In genomic region chr4:126321854-126322511, GRCm38 (mm10) we compare ENCODE assay signal across 8 mouse cellular contexts. TPM values are rescaled to one million over a fixed set of nuclear protein-coding genes. Genes with fewer than 3 reads are reported as not detected.
DNase-seq lines count a peak whose midpoint lies in the region; ATAC-seq and TF ChIP-seq lines count a peak whose summit lies in the region.

No protein-coding gene starts in this region.

- peak overlapping the region; percentile 85 for H3K4me2 ChIP-seq in kidney, embryonic 15.5 days
- peak overlapping the region; percentile 94 for H3K4me2 ChIP-seq in hindbrain, embryonic 13.5 days
- H3K4me2 ChIP-seq in midbrain, embryonic 13.5 days (replicated peaks), result peak overlapping the region; percentile 69

- H3K36me3 ChIP-seq in kidney, embryonic 15.5 days, result peaks cover 24% of the 10 kb centered on the region
- H3K36me3 ChIP-seq in hindbrain, embryonic 13.5 days, result peaks cover 27% of the 10 kb centered on the region
- H3K36me3 ChIP-seq in midbrain, embryonic 13.5 days, result peaks cover 18% of the 10 kb centered on the region

- no peak for TF ChIP-seq CTCF in cortical plate, adult 2 months (IDR thresholded peaks at IDR 0.05; ENCODE audit: extremely low read depth, insufficient read depth, low read length)

- H3K4me3 ChIP-seq in kidney, embryonic 15.5 days (replicated peaks), result peak overlapping the region; percentile 92
- H3K4me3 ChIP-seq in cortical plate, adult 2 months (ENCODE audit: insufficient read depth, low read length), result peak overlapping the region; percentile 48; the same call in 1 of the 2 replicates
- H3K4me3 ChIP-seq in hindbrain, embryonic 13.5 days, result peak overlapping the region; percentile 80
- peak overlapping the region; percentile 81 for H3K4me3 ChIP-seq in midbrain, embryonic 13.5 days (replicated peaks)

- H3K4me1 ChIP-seq in kidney, embryonic 15.5 days, result peaks cover 30% of the 10 kb centered on the region
- no peaks in the 10 kb centered on the region; the same call in 1 of the 2 replicates for H3K4me1 ChIP-seq in cortical plate, adult 2 months (ENCODE audit: control insufficient read depth, insufficient read depth, low read length)
- H3K4me1 ChIP-seq in hindbrain, embryonic 13.5 days (replicated peaks), result peaks cover 37% of the 10 kb centered on the region
- H3K4me1 ChIP-seq in midbrain, embryonic 13.5 days (replicated peaks), result peaks cover 19% of the 10 kb centered on the region

- peak overlapping the region; percentile 86 for H3K9ac ChIP-seq in kidney, embryonic 15.5 days
- H3K9ac ChIP-seq in hindbrain, embryonic 13.5 days, result peak overlapping the region; percentile 14; the same call in 1 of the 2 replicates
- peak overlapping the region; percentile 41; the same call in 1 of the 2 replicates for H3K9ac ChIP-seq in midbrain, embryonic 13.5 days (replicated peaks)

- TF ChIP-seq POLR2A in cortical plate, adult 2 months (IDR thresholded peaks at IDR 0.05; ENCODE audit: extremely low read depth, insufficient read depth, low read length), result no peak

- ATAC-seq in kidney, embryonic 15.5 days (replicated peaks; ENCODE audit: low FRiP score), result peak; percentile 43
- peak; percentile 22; the same call in 1 of the 2 replicates for ATAC-seq in hindbrain, embryonic 13.5 days (ENCODE audit: low FRiP score)
- peak; percentile 68 for ATAC-seq in midbrain, embryonic 13.5 days

- H3K27ac ChIP-seq in kidney, embryonic 15.5 days, result no peak overlapping the region
- no peak overlapping the region for H3K27ac ChIP-seq in cortical plate, adult 2 months (ENCODE audit: insufficient read depth, low read length)
- H3K27ac ChIP-seq in hindbrain, embryonic 13.5 days, result no peak overlapping the region
- no peak overlapping the region for H3K27ac ChIP-seq in midbrain, embryonic 13.5 days

- H3K27me3 ChIP-seq in kidney, embryonic 15.5 days, result peaks cover 22% of the 10 kb centered on the region
- H3K27me3 ChIP-seq in hindbrain, embryonic 13.5 days, result peaks cover 39% of the 10 kb centered on the region
- H3K27me3 ChIP-seq in midbrain, embryonic 13.5 days, result peaks cover 20% of the 10 kb centered on the region

- H3K9me3 ChIP-seq in kidney, embryonic 15.5 days (replicated peaks), result no peaks in the 10 kb centered on the region
- H3K9me3 ChIP-seq in hindbrain, embryonic 13.5 days, result no peaks in the 10 kb centered on the region
- no peaks in the 10 kb centered on the region for H3K9me3 ChIP-seq in midbrain, embryonic 13.5 days

- no peak for DNase-seq in kidney, adult 8-10 months
- no peak for DNase-seq in right cerebral cortex, postnatal 10 days (ENCODE audit: low spot score in 2 of 2)
- DNase-seq in adrenal gland, adult 2 months, result no peak
- no peak for DNase-seq in thymus, adult 18-20 months

- WGBS in kidney, embryonic 15.5 days, result 55% methylated on average over 28 of the region's 28 CpGs
- 57% methylated on average over 28 of the region's 28 CpGs for WGBS in hindbrain, embryonic 13.5 days
- 54% methylated on average over 28 of the region's 28 CpGs for WGBS in midbrain, embryonic 13.5 days

RNA-seq across cellular contexts. Expression of gene Adprhl2, which starts 0.5 kb away (rescaled TPM):
- 74.4 and 81.1 TPM in 2 replicates for polyA plus RNA-seq in kidney, embryonic 15.5 days (2015; fragmentation: Nextera tagmentation; extraction: Ambion mirVana)
- polyA plus RNA-seq in cortical plate, adult 2 months (2012; rRNA removed), result 37.7 and 40.3 TPM in 2 replicates
- 78.2 and 81.6 TPM in 2 replicates for polyA plus RNA-seq in hindbrain, embryonic 13.5 days (2015; fragmentation: Nextera tagmentation; extraction: Ambion mirVana)
- polyA plus RNA-seq in midbrain, embryonic 13.5 days (2015; fragmentation: Nextera tagmentation; extraction: Ambion mirVana), result 78.9 and 81.8 TPM in 2 replicates
- 10 to 100 TPM; 26.2 to 34.9 TPM for total RNA-seq in adrenal gland, adult 2 months (2021)
- 45.8 and 46.5 TPM in 2 replicates for polyA plus RNA-seq in adrenal gland, adult 2 months (2012; rRNA removed)

RNA-seq across cellular contexts. Expression of gene Tekt2, which starts 3.5 kb away (rescaled TPM):
- 4.7 and 4.9 TPM in 2 replicates for polyA plus RNA-seq in kidney, embryonic 15.5 days (2015; fragmentation: Nextera tagmentation; extraction: Ambion mirVana)
- polyA plus RNA-seq in cortical plate, adult 2 months (2012; rRNA removed), result 3.8 and 5.7 TPM in 2 replicates
- polyA plus RNA-seq in hindbrain, embryonic 13.5 days (2015; fragmentation: Nextera tagmentation; extraction: Ambion mirVana), result 7.0 and 8.5 TPM in 2 replicates
- 6.9 and 8.9 TPM in 2 replicates for polyA plus RNA-seq in midbrain, embryonic 13.5 days (2015; fragmentation: Nextera tagmentation; extraction: Ambion mirVana)
- 1 to 10 TPM; 3.2 to 3.3 TPM for total RNA-seq in adrenal gland, adult 2 months (2021)
- 2.9 and 4.8 TPM in 2 replicates for polyA plus RNA-seq in adrenal gland, adult 2 months (2012; rRNA removed)

RNA-seq across cellular contexts. Expression of gene Col8a2, which starts 35.4 kb away (rescaled TPM):
- polyA plus RNA-seq in kidney, embryonic 15.5 days (2015; fragmentation: Nextera tagmentation; extraction: Ambion mirVana), result 10.6 and 15.2 TPM in 2 replicates
- polyA plus RNA-seq in cortical plate, adult 2 months (2012; rRNA removed), result 0.36 and 0.52 TPM in 2 replicates
- 7.6 and 10.1 TPM in 2 replicates for polyA plus RNA-seq in hindbrain, embryonic 13.5 days (2015; fragmentation: Nextera tagmentation; extraction: Ambion mirVana)
- polyA plus RNA-seq in midbrain, embryonic 13.5 days (2015; fragmentation: Nextera tagmentation; extraction: Ambion mirVana), result 1.0 and 1.5 TPM in 2 replicates
- 1 to 10 TPM; 1.4 to 6.1 TPM for total RNA-seq in adrenal gland, adult 2 months (2021)
- 1.9 TPM in 2 replicates for polyA plus RNA-seq in adrenal gland, adult 2 months (2012; rRNA removed)

RNA-seq across cellular contexts. Expression of gene Trappc3, which starts 59.9 kb away (rescaled TPM):
- 106 and 111 TPM in 2 replicates for polyA plus RNA-seq in kidney, embryonic 15.5 days (2015; fragmentation: Nextera tagmentation; extraction: Ambion mirVana)
- 111 and 117 TPM in 2 replicates for polyA plus RNA-seq in cortical plate, adult 2 months (2012; rRNA removed)
- 160 and 168 TPM in 2 replicates for polyA plus RNA-seq in hindbrain, embryonic 13.5 days (2015; fragmentation: Nextera tagmentation; extraction: Ambion mirVana)
- polyA plus RNA-seq in midbrain, embryonic 13.5 days (2015; fragmentation: Nextera tagmentation; extraction: Ambion mirVana), result 149 and 154 TPM in 2 replicates
- total RNA-seq in adrenal gland, adult 2 months (2021), result 100 to 1,000 TPM in 1 of 2 experiments, 10 to 100 TPM in 1; 85.8 to 103 TPM
- polyA plus RNA-seq in adrenal gland, adult 2 months (2012; rRNA removed), result 16.2 and 16.5 TPM in 2 replicates

Comparison
In these comparisons a context has a peak if more than half of its experiments do, and no peak if none do; other contexts are left out.
1. H3K9ac ChIP-seq: peak in every context shown above with its lines; median percentile 86 in kidney, embryonic 15.5 days; 41 in midbrain, embryonic 13.5 days; 14 in hindbrain, embryonic 13.5 days.